Mouse (Mus musculus): ENCODE measurements at regions not wholly inside any gene's neighbourhood (a gene's known extent, or its start where the extent isn't known, plus 50 kb on each side); places are given as distances from the start of the nearest gene placed in this dataset.
"Not testable (repeated sequence)": the region's sequence is repeated elsewhere in the genome, so short reads cannot be mapped to it uniquely, and the experiment has no call there.

GRCm38 (mm10) chr17:54753396-54753994, 454.7 kb upstream of the Slc5a7 start:
- DNase-seq (ENCODE audit: low spot score in 2 of 2) = peak in 1 of 2 experiments; percentile 44
- intact Hi-C loops (cut with DNase I) = loop anchor here (10.0 kb wide), 1 partner anchor 531 kb away; no protein-coding TSS in a partner anchor

- intact Hi-C loops (cut with DNase I) = loop anchor here (10.0 kb wide), 1 partner anchor 532 kb away; no protein-coding TSS in a partner anchor
- DNase-seq (ENCODE audit: low spot score in 2 of 2) = peak in 1 of 2 experiments; percentile 32
Measured at GRCm38 (mm10) chr17:54752917-54753316, 454.1 kb upstream of the Slc5a7 start.

GRCm38 (mm10) chr17:54735836-54736235, 437.0 kb upstream of the Slc5a7 start:
- intact Hi-C loops (cut with DNase I) = no loop called here
- DNase-seq (ENCODE audit: low spot score in 2 of 2) = peak in 1 of 2 experiments; percentile 22

GRCm38 (mm10) chr17:54727660-54728059, 428.8 kb upstream of the Slc5a7 start:
- no peak for DNase-seq (ENCODE audit: low spot score in 2 of 2)
- intact Hi-C loops (cut with DNase I) = loop anchor here (10.0 kb wide), 1 partner anchor 363 kb away; no protein-coding TSS in a partner anchor

- no peak for DNase-seq (ENCODE audit: low spot score in 2 of 2)
- intact Hi-C loops (cut with DNase I) = loop anchor here (10.0 kb wide), 1 partner anchor 362 kb away; no protein-coding TSS in a partner anchor
Measured at GRCm38 (mm10) chr17:54726693-54727092, 427.9 kb upstream of the Slc5a7 start.

GRCm38 (mm10) chr17:54713026-54713425, 414.2 kb upstream of the Slc5a7 start:
- intact Hi-C loops (cut with DNase I) = loop anchor here (5.0 to 10.0 kb wide), 2 partner anchors 372 to 584 kb away; no protein-coding TSS in a partner anchor
- DNase-seq (ENCODE audit: low spot score in 2 of 2) = peak in 1 of 2 experiments; percentile 64

- DNase-seq (ENCODE audit: low spot score in 2 of 2); intact Hi-C loops (cut with DNase I): not testable (repeated sequence)
Measured at GRCm38 (mm10) chr17:54707811-54708210, 409.0 kb upstream of the Slc5a7 start.

GRCm38 (mm10) chr17:54701346-54702108, 402.7 kb upstream of the Slc5a7 start:
- intact Hi-C loops (cut with DNase I) = no loop called here
- DNase-seq (ENCODE audit: low spot score in 2 of 2) = no peak

GRCm38 (mm10) chr17:54694637-54695036, 395.8 kb upstream of the Slc5a7 start:
- intact Hi-C loops (cut with DNase I) = no loop called here
- DNase-seq (ENCODE audit: low spot score in 2 of 2) = no peak

- intact Hi-C loops (cut with DNase I) = no loop called here
- no peak for DNase-seq (ENCODE audit: low spot score in 2 of 2)
Measured at GRCm38 (mm10) chr17:54685143-54686040, 386.6 kb upstream of the Slc5a7 start.

GRCm38 (mm10) chr17:54678111-54678510, 379.3 kb upstream of the Slc5a7 start:
- intact Hi-C loops (cut with DNase I) = no loop called here
- no peak for DNase-seq (ENCODE audit: low spot score in 2 of 2)

- intact Hi-C loops (cut with DNase I) = loop anchor here (5.0 kb wide), 1 partner anchor 623 kb away; no protein-coding TSS in a partner anchor
- peak in 1 of 2 experiments; percentile 67 for DNase-seq (ENCODE audit: low spot score in 2 of 2)
Measured at GRCm38 (mm10) chr17:54669499-54669898, 370.7 kb upstream of the Slc5a7 start.

- peak in 1 of 2 experiments; percentile 12 for DNase-seq (ENCODE audit: low spot score in 2 of 2)
- intact Hi-C loops (cut with DNase I) = no loop called here
Measured at GRCm38 (mm10) chr17:54662558-54663245, 363.9 kb upstream of the Slc5a7 start.

GRCm38 (mm10) chr17:54656553-54656952, 357.7 kb upstream of the Slc5a7 start:
- intact Hi-C loops (cut with DNase I) = loop anchor here (10.0 kb wide), 1 partner anchor 272 kb away; no protein-coding TSS in a partner anchor
- DNase-seq (ENCODE audit: low spot score in 2 of 2) = no peak

Data from left cerebral cortex, postnatal 25 days (tissue).